Comparison of ENCODE assay signal across 10 mouse cellular contexts in the genomic region with DNA sequence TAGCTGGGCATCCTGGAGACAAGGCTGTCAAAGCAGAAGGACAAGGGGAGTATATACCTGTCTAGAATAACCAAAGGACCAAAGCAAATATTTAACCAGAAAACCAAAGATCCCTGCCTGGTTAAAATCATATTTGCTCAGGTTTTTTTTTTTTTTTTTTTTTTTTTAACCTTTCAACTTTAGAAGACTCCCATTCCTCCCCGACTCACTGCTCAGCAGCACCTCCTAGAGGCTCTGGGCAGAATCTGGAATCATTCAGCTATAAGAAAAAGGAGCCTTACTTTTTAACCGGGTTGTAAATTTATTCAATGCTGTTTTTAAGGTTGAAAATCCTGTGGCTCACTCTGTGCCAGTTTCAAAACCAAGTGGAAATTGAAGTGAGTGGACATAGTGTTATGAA. TPM values are rescaled to one million over a fixed set of nuclear protein-coding genes. Genes with fewer than 3 reads are reported as not detected.
DNase-seq lines count a peak whose midpoint lies in the region; ATAC-seq and TF ChIP-seq lines count a peak whose summit lies in the region.
"Had no signal": no experiment of that assay in that cellular context is flagged by ENCODE, and none has a peak within 500 bp of the region (broad histone marks: within the 10 kb centered on the region; RNA-seq: fewer than 3 reads in every experiment).

No protein-coding gene starts in this region.

- no peak for ATAC-seq in midbrain, postnatal 0 days (ENCODE audit: low FRiP score)
- no peak for ATAC-seq in midbrain, embryonic 16.5 days
- ATAC-seq: forebrain, embryonic 13.5 days had no signal

- peaks cover 46% of the 10 kb centered on the region for H3K36me3 ChIP-seq in midbrain, postnatal 0 days (ENCODE audit: insufficient read depth, low read length)
- peaks cover 22% of the 10 kb centered on the region for H3K36me3 ChIP-seq in midbrain, embryonic 16.5 days (ENCODE audit: control insufficient read depth, insufficient read depth, low read length)
- H3K36me3 ChIP-seq in splenic B cell, adult 2 months (ENCODE audit: control insufficient read depth, insufficient read depth, low read length, poor library complexity, severe bottlenecking): peaks cover 8% of the 10 kb centered on the region

- no peak overlapping the region for H3K4me3 ChIP-seq in midbrain, postnatal 0 days (ENCODE audit: low read depth, low read length)
- no peak overlapping the region for H3K4me3 ChIP-seq in midbrain, embryonic 16.5 days (ENCODE audit: low read depth, low read length)
- H3K4me3 ChIP-seq: forebrain, embryonic 13.5 days had no signal

- DNase-seq in embryo, embryonic 10 days (ENCODE audit: low spot score): peak; percentile 26
- DNase-seq in embryo, embryonic 9.5 days (ENCODE audit: extremely low spot score): no peak
- DNase-seq in midbrain, postnatal 0 days (ENCODE audit: low spot score): peak; percentile 27
- DNase-seq in embryo, embryonic 11 days: peak; percentile 30
- DNase-seq in splenic B cell, adult 2 months (ENCODE audit: low read depth, low spot score): peak; percentile 67
- DNase-seq in cerebellum, postnatal 36 days: no peak
- no peak for DNase-seq in urinary bladder, adult 18-20 months (ENCODE audit: low spot score in 2 of 2)

- no peaks in the 10 kb centered on the region for H3K9me3 ChIP-seq in midbrain, postnatal 0 days (ENCODE audit: low read length)
- H3K9me3 ChIP-seq in midbrain, embryonic 16.5 days (replicated peaks; ENCODE audit: control insufficient read depth, low read length, poor library complexity, severe bottlenecking): no peaks in the 10 kb centered on the region
- H3K9me3 ChIP-seq: forebrain, embryonic 13.5 days had no signal

- H3K9ac ChIP-seq in midbrain, postnatal 0 days (replicated peaks; ENCODE audit: low read length, poor library complexity, severe bottlenecking): no peak overlapping the region
- H3K9ac ChIP-seq in midbrain, embryonic 16.5 days (ENCODE audit: low read depth, low read length): no peak overlapping the region
- H3K9ac ChIP-seq: forebrain, embryonic 13.5 days had no signal

- H3K4me2 ChIP-seq in midbrain, postnatal 0 days (ENCODE audit: low read depth, low read length, poor library complexity, severe bottlenecking): no peak overlapping the region
- no peak overlapping the region for H3K4me2 ChIP-seq in midbrain, embryonic 16.5 days (ENCODE audit: low read length)
- H3K4me2 ChIP-seq: forebrain, embryonic 13.5 days had no signal

- H3K27ac ChIP-seq in midbrain, postnatal 0 days (ENCODE audit: low read depth, low read length): no peak overlapping the region
- no peak overlapping the region for H3K27ac ChIP-seq in midbrain, embryonic 16.5 days (ENCODE audit: low read length)
- H3K27ac ChIP-seq: forebrain, embryonic 13.5 days had no signal

- no peaks in the 10 kb centered on the region for H3K4me1 ChIP-seq in midbrain, postnatal 0 days (ENCODE audit: insufficient read depth, low read length)
- H3K4me1 ChIP-seq in midbrain, embryonic 16.5 days (ENCODE audit: control insufficient read depth, insufficient read depth, low read length): no peaks in the 10 kb centered on the region
- H3K4me1 ChIP-seq: forebrain, embryonic 13.5 days had no signal

- TF ChIP-seq CTCF in midbrain, postnatal 0 days (IDR thresholded peaks at IDR 0.05): peak; percentile 60

- no peaks in the 10 kb centered on the region for H3K27me3 ChIP-seq in midbrain, postnatal 0 days (ENCODE audit: insufficient read depth, low read length)
- H3K27me3 ChIP-seq in midbrain, embryonic 16.5 days (ENCODE audit: control insufficient read depth, insufficient read depth, low read depth, low read length): no peaks in the 10 kb centered on the region
- H3K27me3 ChIP-seq in splenic B cell, adult 2 months (ENCODE audit: control insufficient read depth, insufficient read depth, low read length, poor library complexity, severe bottlenecking): no peaks in the 10 kb centered on the region
- H3K27me3 ChIP-seq: forebrain, embryonic 13.5 days had no signal

- WGBS in midbrain, postnatal 0 days: 63% methylated on average over 2 of the region's 2 CpGs
- WGBS in midbrain, embryonic 16.5 days: 61% methylated on average over 2 of the region's 2 CpGs

RNA-seq across cellular contexts. Expression of gene Slc6a3, which starts 33.8 kb away (rescaled TPM):
- total RNA-seq in midbrain, postnatal 0 days (2014; rRNA removed): 24.6 and 25.0 TPM in 2 replicates
- polyA plus RNA-seq in midbrain, postnatal 0 days (2015; fragmentation: Nextera tagmentation; extraction: Ambion mirVana): 14.3 and 24.3 TPM in 2 replicates
- 5.5 and 10.5 TPM in 2 replicates for polyA plus RNA-seq in midbrain, embryonic 16.5 days (2015; fragmentation: Nextera tagmentation; extraction: Ambion mirVana)
- total RNA-seq: neutrophil, adult 5-6 weeks had no signal

RNA-seq across cellular contexts. Expression of gene Lpcat1, which starts 35.7 kb away (rescaled TPM):
- 168 and 225 TPM in 2 replicates for total RNA-seq in midbrain, postnatal 0 days (2014; rRNA removed)
- polyA plus RNA-seq in midbrain, postnatal 0 days (2015; fragmentation: Nextera tagmentation; extraction: Ambion mirVana): 83.4 and 86.2 TPM in 2 replicates
- 75.7 and 78.3 TPM in 2 replicates for polyA plus RNA-seq in midbrain, embryonic 16.5 days (2015; fragmentation: Nextera tagmentation; extraction: Ambion mirVana)

Comparison
In these comparisons a context has a peak if more than half of its experiments do, and no peak if none do; other contexts are left out.
1. DNase-seq: peak in embryo, embryonic 10 days (single experiment), midbrain, postnatal 0 days (single experiment), embryo, embryonic 11 days (single experiment) and splenic B cell, adult 2 months (single experiment); none in embryo, embryonic 9.5 days (single experiment), cerebellum, postnatal 36 days (0 of 2) and urinary bladder, adult 18-20 months (0 of 2).